Mouse (Mus musculus) forebrain, embryonic 15.5 days (tissue): ENCODE results near the gene Itpr2. TPM values are rescaled to one million over a fixed set of nuclear protein-coding genes. Genes with fewer than 3 reads are reported as not detected.

Experiments
- ATAC-seq: fragments of 200-750 bp; cut with Nextera tagmentation; replicated peaks from 2 replicates; pipeline ENCODE4 v1.8.0; 2017; ENCODE audit warnings: mild to moderate bottlenecking, moderate TSS enrichment, moderate library complexity
- H3K27ac ChIP-seq: fragments of 300-500 bp; sonication (generic); replicated peaks from 2 replicates; pipeline ENCODE4 v1.5.1; 2015; ENCODE audit warnings: mild to moderate bottlenecking, inconsistent platforms
- H3K27me3 ChIP-seq: fragments of 300-500 bp; sonication (generic); 2 replicates; pipeline ENCODE4 v1.6.1; 2015; ENCODE audit warnings: inconsistent platforms
- H3K36me3 ChIP-seq: fragments of 300-500 bp; sonication (generic); 2 replicates; pipeline ENCODE4 v1.6.1; 2015; ENCODE audit warnings: mild to moderate bottlenecking, inconsistent platforms
- H3K4me1 ChIP-seq: fragments of 300-500 bp; sonication (generic); 2 replicates; pipeline ENCODE4 v1.6.1; 2015; ENCODE audit warnings: inconsistent platforms
- H3K4me2 ChIP-seq: fragments of 300-500 bp; sonication (generic); replicated peaks from 2 replicates; pipeline ENCODE4 v1.6.1; 2015; ENCODE audit warnings: mild to moderate bottlenecking, inconsistent platforms
- H3K4me3 ChIP-seq: fragments of 300-500 bp; sonication (generic); 2 replicates; pipeline ENCODE4 v1.5.1; 2015; ENCODE audit warnings: mild to moderate bottlenecking, inconsistent platforms
- H3K9ac ChIP-seq: fragments of 300-500 bp; sonication (generic); replicated peaks from 2 replicates; pipeline ENCODE4 v1.6.1; 2015; ENCODE audit warnings: mild to moderate bottlenecking, inconsistent platforms
- H3K9me3 ChIP-seq: fragments of 300-500 bp; sonication (generic); 2 replicates; pipeline ENCODE4 v1.6.1; 2016; ENCODE audit warnings: inconsistent platforms
- WGBS: fragments of 180-500 bp; shearing (Covaris S2); methylation state at CpG from one replicate; pipeline ENCODE4 v1.1.7; 2015; ENCODE audit warnings: mixed read lengths; 5-methylcytosine and 5-hydroxymethylcytosine counted together
- polyA plus RNA-seq: library from polyadenylated mRNA; unstranded; fragments of >200 nt; fragmentation: Nextera tagmentation; extraction: Ambion mirVana; gene quantifications from 2 replicates; pipeline ENCODE4 v1.2.1, GENCODE M21; 2015

Itpr2 gene
- polyA plus RNA-seq, 1 experiment from 2014 or later: 5.1 TPM

- Histone ChIP-seq H3K9me3 (no peaks in the 10 kb centered on the region), H3K27ac (no peak overlapping the region), H3K9ac (no peak overlapping the region), H3K36me3 (no peaks in the 10 kb centered on the region), H3K4me1 (peaks cover 11% of the 10 kb centered on the region), H3K27me3 (no peaks in the 10 kb centered on the region), H3K4me2 (no peak overlapping the region), H3K4me3 (no peak overlapping the region)
- 20% methylated on average over 4 of the region's 4 CpGs for WGBS
- peak; percentile 74 for ATAC-seq
Observed at GRCm38 (mm10) chr6:146136646-146137045, 365.4 kb downstream of the Itpr2 start.

GRCm38 (mm10) chr6:146136244-146136643, 365.8 kb downstream of the Itpr2 start:
- H3K4me3 ChIP-seq: no peak overlapping the region
- no peak overlapping the region for H3K9ac ChIP-seq
- H3K27ac ChIP-seq: no peak overlapping the region

GRCm38 (mm10) chr6:146135291-146135690, 366.7 kb downstream of the Itpr2 start:
- H3K4me1 ChIP-seq: peaks cover 11% of the 10 kb centered on the region
- WGBS: 59% methylated on average over 8 of the region's 8 CpGs
- H3K4me3 ChIP-seq: no peak overlapping the region
- H3K9ac ChIP-seq: no peak overlapping the region
- H3K27me3 ChIP-seq: no peaks in the 10 kb centered on the region
- H3K36me3 ChIP-seq: no peaks in the 10 kb centered on the region
- H3K4me2 ChIP-seq: no peak overlapping the region
- ATAC-seq: no peak
- H3K27ac ChIP-seq: no peak overlapping the region
- no peaks in the 10 kb centered on the region for H3K9me3 ChIP-seq

More at GRCm38 (mm10) chr6:146136244-146136643, 365.8 kb downstream of the Itpr2 start:
- H3K9me3 ChIP-seq: no peaks in the 10 kb centered on the region
- 39% methylated on average over 7 of the region's 7 CpGs for WGBS
- no peak overlapping the region for H3K4me2 ChIP-seq
- peak; percentile 59 for ATAC-seq
- H3K27me3 ChIP-seq: no peaks in the 10 kb centered on the region
- H3K36me3 ChIP-seq: no peaks in the 10 kb centered on the region
- H3K4me1 ChIP-seq: peaks cover 11% of the 10 kb centered on the region

GRCm38 (mm10) chr6:146133921-146134320, 368.1 kb downstream of the Itpr2 start:
- no peaks in the 10 kb centered on the region for H3K27me3 ChIP-seq
- no peak overlapping the region for H3K4me2 ChIP-seq
- H3K4me3 ChIP-seq: no peak overlapping the region
- no peaks in the 10 kb centered on the region for H3K36me3 ChIP-seq
- no peaks in the 10 kb centered on the region for H3K9me3 ChIP-seq
- no peak overlapping the region for H3K27ac ChIP-seq
- H3K4me1 ChIP-seq: peaks cover 11% of the 10 kb centered on the region
- no peak overlapping the region for H3K9ac ChIP-seq
- ATAC-seq: no peak
- WGBS: 68% methylated on average over 8 of the region's 8 CpGs

GRCm38 (mm10) chr6:146129066-146129465, 373.0 kb downstream of the Itpr2 start:
- H3K36me3 ChIP-seq: no peaks in the 10 kb centered on the region
- no peak overlapping the region for H3K4me2 ChIP-seq
- 68% methylated on average over 7 of the region's 7 CpGs for WGBS
- H3K9ac ChIP-seq: no peak overlapping the region
- no peaks in the 10 kb centered on the region for H3K27me3 ChIP-seq
- no peak overlapping the region for H3K27ac ChIP-seq
- H3K9me3 ChIP-seq: no peaks in the 10 kb centered on the region
- no peak overlapping the region for H3K4me3 ChIP-seq
- ATAC-seq: no peak
- H3K4me1 ChIP-seq: 0 out of 2 replicates have a peak, but pooled peaks cover 6% of the 10 kb centered on the region

GRCm38 (mm10) chr6:146126823-146127681, 375.0 kb downstream of the Itpr2 start:
- Histone ChIP-seq H3K27me3 (no peaks in the 10 kb centered on the region), H3K4me2 (no peak overlapping the region), H3K4me1 (0 out of 2 replicates have a peak, but pooled peaks cover 6% of the 10 kb centered on the region), H3K4me3 (no peak overlapping the region), H3K9ac (no peak overlapping the region), H3K27ac (no peak overlapping the region), H3K9me3 (no peaks in the 10 kb centered on the region), H3K36me3 (no peaks in the 10 kb centered on the region)
- WGBS: 63% methylated on average over 12 of the region's 12 CpGs
- no peak for ATAC-seq

- Histone ChIP-seq H3K9ac (no peak overlapping the region), H3K36me3 (no peaks in the 10 kb centered on the region), H3K27ac (no peak overlapping the region), H3K27me3 (no peaks in the 10 kb centered on the region), H3K4me1 (0 out of 2 replicates have a peak, but pooled peaks cover 6% of the 10 kb centered on the region), H3K4me2 (no peak overlapping the region), H3K9me3 (no peaks in the 10 kb centered on the region), H3K4me3 (no peak overlapping the region)
- 91% methylated on average over 1 of the region's 1 CpGs for WGBS
- ATAC-seq: no peak
Observed at GRCm38 (mm10) chr6:146125621-146126020, 376.4 kb downstream of the Itpr2 start.

GRCm38 (mm10) chr6:146124479-146124878, 377.5 kb downstream of the Itpr2 start:
- H3K27ac ChIP-seq: no peak overlapping the region
- no peaks in the 10 kb centered on the region for H3K27me3 ChIP-seq
- no peak for ATAC-seq

GRCm38 (mm10) chr6:146123656-146124055, 378.4 kb downstream of the Itpr2 start:
- no peak overlapping the region for H3K27ac ChIP-seq
- no peak for ATAC-seq
- H3K36me3 ChIP-seq: no peaks in the 10 kb centered on the region
- H3K9ac ChIP-seq: no peak overlapping the region
- no peaks in the 10 kb centered on the region for H3K9me3 ChIP-seq
- H3K4me1 ChIP-seq: 0 out of 2 replicates have a peak, but pooled peaks cover 6% of the 10 kb centered on the region
- no peak overlapping the region for H3K4me2 ChIP-seq
- WGBS: 89% methylated on average over 4 of the region's 4 CpGs
- no peak overlapping the region for H3K4me3 ChIP-seq
- H3K27me3 ChIP-seq: no peaks in the 10 kb centered on the region

More at GRCm38 (mm10) chr6:146124479-146124878, 377.5 kb downstream of the Itpr2 start:
- no peaks in the 10 kb centered on the region for H3K9me3 ChIP-seq
- H3K4me3 ChIP-seq: no peak overlapping the region
- 83% methylated on average over 3 of the region's 3 CpGs for WGBS
- no peaks in the 10 kb centered on the region for H3K36me3 ChIP-seq
- H3K9ac ChIP-seq: no peak overlapping the region
- 0 out of 2 replicates have a peak, but pooled peaks cover 6% of the 10 kb centered on the region for H3K4me1 ChIP-seq
- no peak overlapping the region for H3K4me2 ChIP-seq

GRCm38 (mm10) chr6:146120172-146120571, 381.9 kb downstream of the Itpr2 start:
- ATAC-seq: no peak
- Histone ChIP-seq H3K27me3 (no peaks in the 10 kb centered on the region), H3K27ac (no peak overlapping the region), H3K36me3 (no peaks in the 10 kb centered on the region), H3K4me3 (no peak overlapping the region), H3K4me2 (no peak overlapping the region), H3K9me3 (no peaks in the 10 kb centered on the region), H3K4me1 (0 out of 2 replicates have a peak, but pooled peaks cover under 1% of the 10 kb centered on the region), H3K9ac (no peak overlapping the region)
- 88% methylated on average over 6 of the region's 6 CpGs for WGBS

- H3K27ac ChIP-seq: no peak overlapping the region
- ATAC-seq: peak; percentile 57; the same call in 1 of the 2 replicates
- H3K4me3 ChIP-seq: no peak overlapping the region
- 3% methylated on average over 12 of the region's 12 CpGs for WGBS
- H3K27me3 ChIP-seq: no peaks in the 10 kb centered on the region
- H3K4me1 ChIP-seq: peaks cover 29% of the 10 kb centered on the region
- no peaks in the 10 kb centered on the region for H3K36me3 ChIP-seq
- no peaks in the 10 kb centered on the region for H3K9me3 ChIP-seq
- no peak overlapping the region; the same call in 1 of the 2 replicates for H3K9ac ChIP-seq
- H3K4me2 ChIP-seq: peak overlapping the region; percentile 26
Observed at GRCm38 (mm10) chr6:146114731-146115302, 387.2 kb downstream of the Itpr2 start.

- H3K27me3 ChIP-seq: no peaks in the 10 kb centered on the region
- peaks cover 29% of the 10 kb centered on the region for H3K4me1 ChIP-seq
- WGBS: 61% methylated on average over 3 of the region's 3 CpGs
Observed at GRCm38 (mm10) chr6:146114071-146114470, 388.0 kb downstream of the Itpr2 start.

More at GRCm38 (mm10) chr6:146114071-146114470, 388.0 kb downstream of the Itpr2 start:
- H3K9ac ChIP-seq: no peak overlapping the region
- no peak for ATAC-seq
- H3K4me2 ChIP-seq: no peak overlapping the region
- H3K27ac ChIP-seq: no peak overlapping the region
- no peak overlapping the region for H3K4me3 ChIP-seq
- no peaks in the 10 kb centered on the region for H3K9me3 ChIP-seq
- H3K36me3 ChIP-seq: no peaks in the 10 kb centered on the region
